Mouse (Mus musculus) lung, postnatal 0 days (tissue): Measurements from ENCODE around the gene Slc1a2.

Source experiments
- CTCF ChIP-seq: IDR thresholded peaks from 2 replicates; pipeline ENCODE4 v1.5.1; 2016; ENCODE audit warnings: antibody characterized with exemption, mild to moderate bottlenecking
- EP300 ChIP-seq: IDR thresholded peaks from 2 replicates; pipeline ENCODE4 v1.6.1; 2016; ENCODE audit warnings: antibody characterized with exemption, mild to moderate bottlenecking, control low read depth

GRCm38 (mm10) chr2:102703556-102703955 lies 45.1 kb downstream of the Slc1a2 start:
- no peak for TF ChIP-seq CTCF
- no peak for TF ChIP-seq EP300
